ENCODE assay signal across 22 mouse cellular contexts in genomic region chr2:58828910-58829600, GRCm38 (mm10). TPM values are rescaled to one million over a fixed set of nuclear protein-coding genes. Genes with fewer than 3 reads are reported as not detected.
A peak's percentile ranks its signal among the peaks of the same experiment; 100 is the strongest.
DNase-seq lines count a peak whose midpoint lies in the region; ATAC-seq and TF ChIP-seq lines count a peak whose summit lies in the region.
"Had no signal": no experiment of that assay in that cellular context is flagged by ENCODE, and none has a peak within 500 bp of the region (broad histone marks: within the 10 kb centered on the region; RNA-seq: fewer than 3 reads in every experiment).

No protein-coding gene starts in this region.

- ATAC-seq in kidney, postnatal 0 days (replicated peaks; ENCODE audit: low FRiP score, low read depth), result no peak
- ATAC-seq in intestine, embryonic 16.5 days, result no peak
- no peak; the same call in 1 of the 2 replicates for ATAC-seq in intestine, embryonic 15.5 days
- ATAC-seq: forebrain, embryonic 13.5 days had no signal

- no peak for TF ChIP-seq CTCF in kidney, postnatal 0 days (IDR thresholded peaks at IDR 0.05; ENCODE audit: low read depth)

- WGBS in kidney, postnatal 0 days, result 63% methylated on average over 3 of the region's 3 CpGs
- 40% methylated on average over 3 of the region's 3 CpGs for WGBS in intestine, embryonic 16.5 days
- WGBS in intestine, embryonic 15.5 days, result 45% methylated on average over 3 of the region's 3 CpGs

- peak overlapping the region; percentile 31; the same call in 1 of the 2 replicates for H3K27ac ChIP-seq in kidney, postnatal 0 days
- H3K27ac ChIP-seq in intestine, embryonic 16.5 days (ENCODE audit: low read length), result no peak overlapping the region
- no peak overlapping the region for H3K27ac ChIP-seq in intestine, embryonic 15.5 days
- H3K27ac ChIP-seq: forebrain, embryonic 13.5 days had no signal

- no peaks in the 10 kb centered on the region for H3K4me1 ChIP-seq in kidney, postnatal 0 days (replicated peaks; ENCODE audit: insufficient read depth, low read length)
- H3K4me1 ChIP-seq in intestine, embryonic 16.5 days (ENCODE audit: control insufficient read depth, insufficient read depth, low read length), result no peaks in the 10 kb centered on the region; the same call in 1 of the 2 replicates
- no peaks in the 10 kb centered on the region for H3K4me1 ChIP-seq in intestine, embryonic 15.5 days (replicated peaks)
- H3K4me1 ChIP-seq: forebrain, embryonic 13.5 days had no signal

- no peak overlapping the region for H3K4me2 ChIP-seq in kidney, postnatal 0 days (ENCODE audit: low read length)
- no peak overlapping the region for H3K4me2 ChIP-seq in intestine, embryonic 16.5 days (ENCODE audit: low read depth, low read length)
- H3K4me2 ChIP-seq in intestine, embryonic 15.5 days (replicated peaks), result no peak overlapping the region
- H3K4me2 ChIP-seq: forebrain, embryonic 13.5 days; limb, embryonic 15.5 days had no signal

- no peak overlapping the region for H3K9ac ChIP-seq in kidney, postnatal 0 days (ENCODE audit: low read depth, low read length)
- no peak overlapping the region for H3K9ac ChIP-seq in intestine, embryonic 16.5 days (ENCODE audit: low read depth, low read length)
- no peak overlapping the region for H3K9ac ChIP-seq in intestine, embryonic 15.5 days
- H3K9ac ChIP-seq: forebrain, embryonic 13.5 days; limb, embryonic 15.5 days had no signal

- no peaks in the 10 kb centered on the region for H3K9me3 ChIP-seq in kidney, postnatal 0 days (replicated peaks; ENCODE audit: low read length)
- H3K9me3 ChIP-seq in intestine, embryonic 16.5 days (ENCODE audit: control insufficient read depth, low read length), result no peaks in the 10 kb centered on the region
- no peaks in the 10 kb centered on the region for H3K9me3 ChIP-seq in intestine, embryonic 15.5 days
- H3K9me3 ChIP-seq: forebrain, embryonic 13.5 days; limb, embryonic 15.5 days had no signal

- no peaks in the 10 kb centered on the region for H3K36me3 ChIP-seq in kidney, postnatal 0 days (ENCODE audit: insufficient read depth, low read length)
- no peaks in the 10 kb centered on the region for H3K36me3 ChIP-seq in intestine, embryonic 16.5 days (ENCODE audit: control insufficient read depth, insufficient read depth, low read length)
- H3K36me3 ChIP-seq in intestine, embryonic 15.5 days, result no peaks in the 10 kb centered on the region
- H3K36me3 ChIP-seq: limb, embryonic 15.5 days had no signal

- no peaks in the 10 kb centered on the region for H3K27me3 ChIP-seq in kidney, postnatal 0 days (ENCODE audit: insufficient read depth, low read length)
- no peaks in the 10 kb centered on the region for H3K27me3 ChIP-seq in intestine, embryonic 16.5 days (replicated peaks; ENCODE audit: control insufficient read depth, insufficient read depth, low read length)
- no peaks in the 10 kb centered on the region for H3K27me3 ChIP-seq in intestine, embryonic 15.5 days (replicated peaks)
- H3K27me3 ChIP-seq: forebrain, embryonic 13.5 days; limb, embryonic 15.5 days had no signal

- no peak overlapping the region for H3K4me3 ChIP-seq in kidney, postnatal 0 days (replicated peaks; ENCODE audit: low read depth, low read length)
- H3K4me3 ChIP-seq in intestine, embryonic 16.5 days (ENCODE audit: low read length), result no peak overlapping the region
- no peak overlapping the region for H3K4me3 ChIP-seq in intestine, embryonic 15.5 days (replicated peaks)
- H3K4me3 ChIP-seq: forebrain, embryonic 13.5 days; limb, embryonic 15.5 days had no signal

- DNase-seq in embryo, embryonic 10.5 days (ENCODE audit: low spot score), result peak; percentile 27
- no peak for DNase-seq in embryo, embryonic 11 days
- DNase-seq in kidney, postnatal 0 days (ENCODE audit: low spot score), result no peak
- DNase-seq in kidney, postnatal 14 days, result no peak
- peak; percentile 27 for DNase-seq in lung, postnatal 14 days
- no peak for DNase-seq in left cerebral cortex, adult 8-10 months (ENCODE audit: low spot score in 2 of 2)
- DNase-seq: gastrocnemius, postnatal 36 days; thymus, postnatal 4 days had no signal

RNA-seq across cellular contexts. Expression of gene Gm11099, which starts 30.2 kb away (rescaled TPM):
- polyA plus RNA-seq in kidney, postnatal 0 days (2015; fragmentation: Nextera tagmentation; extraction: Ambion mirVana), result not detected in 2 replicates
- total RNA-seq in left cerebral cortex, adult 8-10 months (2022), result not detected
- polyA plus RNA-seq in intestine, embryonic 16.5 days (2015; fragmentation: Nextera tagmentation; extraction: Ambion mirVana), result not detected in 2 replicates
- not detected in 2 replicates for polyA plus RNA-seq in intestine, embryonic 15.5 days (2015; fragmentation: Nextera tagmentation; extraction: Ambion mirVana)
- total RNA-seq: adrenal gland, adult 18-20 months; gastrocnemius, postnatal 36 days; layer of hippocampus, postnatal 14 days; left cerebral cortex, postnatal 14 days; MEL; midbrain, postnatal 0 days had no signal
- polyA plus RNA-seq: forebrain, embryonic 13.5 days; heart, embryonic 14.5 days; hindbrain, embryonic 11.5 days; intestine, embryonic 14.5 days; large intestine, adult 2 months; limb, embryonic 15.5 days; liver, embryonic 16.5 days; midbrain, postnatal 0 days had no signal

Comparison
In these comparisons a context has a peak if more than half of its experiments do, and no peak if none do; other contexts are left out.
1. DNase-seq: peak in embryo, embryonic 10.5 days (single experiment) and lung, postnatal 14 days (single experiment); none in embryo, embryonic 11 days (single experiment), kidney, postnatal 0 days (single experiment), kidney, postnatal 14 days (single experiment) and left cerebral cortex, adult 8-10 months (0 of 2).